In genomic region chr11:85687816-85688439, GRCm38 (mm10) we compare ENCODE assay signal across 11 mouse cellular contexts.
"Had no signal": no experiment of that assay in that cellular context is flagged by ENCODE, and none has a peak within 500 bp of the region (broad histone marks: within the 10 kb centered on the region; RNA-seq: fewer than 3 reads in every experiment).

No protein-coding gene starts in this region.

- H3K27me3 ChIP-seq: stomach, embryonic 15.5 days had no signal

- H3K9ac ChIP-seq: limb, embryonic 13.5 days; liver, embryonic 15.5 days; midbrain, embryonic 13.5 days; stomach, embryonic 15.5 days had no signal

- H3K4me3 ChIP-seq: limb, embryonic 13.5 days; liver, embryonic 15.5 days; midbrain, embryonic 13.5 days; stomach, embryonic 15.5 days had no signal

- H3K36me3 ChIP-seq: limb, embryonic 13.5 days; liver, embryonic 15.5 days; midbrain, embryonic 13.5 days; stomach, embryonic 15.5 days had no signal

- DNase-seq: kidney, adult 9 months; kidney, postnatal 10 days; left cerebral cortex, postnatal 4 days; lung, adult 2 months; right cerebral cortex, postnatal 14 days; thymus, postnatal 4 days had no signal

- H3K27ac ChIP-seq: limb, embryonic 13.5 days; liver, embryonic 15.5 days; midbrain, embryonic 13.5 days; stomach, embryonic 15.5 days had no signal

- ATAC-seq: midbrain, embryonic 13.5 days had no signal

- H3K4me2 ChIP-seq: limb, embryonic 13.5 days; liver, embryonic 11.5 days; liver, embryonic 15.5 days; midbrain, embryonic 13.5 days; stomach, embryonic 15.5 days had no signal

- H3K9me3 ChIP-seq: limb, embryonic 13.5 days; liver, embryonic 15.5 days; midbrain, embryonic 13.5 days; stomach, embryonic 15.5 days had no signal
